Mouse (Mus musculus) ES-Bruce4 (cell line): ENCODE measurements around the gene Aldh8a1.

Experiments
- CTCF ChIP-seq: IDR thresholded peaks from one replicate; pipeline ENCODE4 v1.8.1; 2011; ENCODE audit warnings: low read depth, low read length
- EP300 ChIP-seq: IDR thresholded peaks from 2 replicates; pipeline ENCODE4 v1.6.1; 2011; ENCODE audit warnings: low read depth, low read length; ENCODE audit not compliant: insufficient read depth
- POLR2A ChIP-seq: IDR thresholded peaks from one replicate; pipeline ENCODE4 v1.8.1; 2011; ENCODE audit warnings: low read length; ENCODE audit not compliant: insufficient read depth

DNA sequence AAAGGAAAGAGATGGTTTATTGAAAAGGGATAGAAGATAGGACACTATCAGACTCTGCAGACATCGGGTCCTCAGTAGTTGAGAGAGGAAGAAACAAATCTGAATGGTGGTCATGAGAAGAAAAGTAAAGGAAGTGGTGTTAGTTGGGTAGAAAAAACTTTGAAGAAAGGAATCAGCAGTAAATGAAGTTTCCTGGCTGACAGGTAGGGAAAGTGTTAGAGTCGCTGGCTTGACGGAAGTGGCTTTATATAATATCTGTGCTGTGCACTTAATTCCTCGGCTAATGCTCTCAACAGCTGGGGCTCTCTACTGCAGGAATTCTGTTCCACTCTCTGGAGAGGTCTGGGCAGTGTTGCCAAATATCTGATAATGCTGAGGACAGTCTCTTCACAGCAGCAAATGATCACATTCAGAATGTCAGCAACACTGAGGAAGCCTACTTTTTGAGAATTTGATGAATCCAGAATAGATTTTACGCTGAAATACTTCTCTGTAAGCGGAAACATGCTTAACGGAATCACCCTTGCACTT is 49.4 kb upstream of the Aldh8a1 start:
- TF ChIP-seq CTCF (no peak), EP300 (no peak), POLR2A (no peak)
